Mouse (Mus musculus) testis, adult 2 months (tissue): Measurements from ENCODE around the gene Plekho1. TPM values are rescaled to one million over a fixed set of nuclear protein-coding genes. Genes with fewer than 3 reads are reported as not detected.
A peak's percentile ranks its signal among the peaks of the same experiment; 100 is the strongest.
"Not testable (repeated sequence)": the region's sequence is repeated elsewhere in the genome, so short reads cannot be mapped to it uniquely, and the experiment has no call there.

ENCODE experiments used
- H3K27ac ChIP-seq: fragments of 200-500 bp; 2 replicates; pipeline ENCODE4 v1.5.1; 2012; ENCODE audit warnings: low read depth, low read length; ENCODE audit not compliant: control insufficient read depth, insufficient read depth
- H3K27me3 ChIP-seq: fragments of 200-500 bp; 2 replicates; pipeline ENCODE4 v1.6.1; 2012; ENCODE audit warnings: mild to moderate bottlenecking, low read length, moderate library complexity; ENCODE audit not compliant: control insufficient read depth, insufficient read depth
- H3K36me3 ChIP-seq: fragments of 200-500 bp; 2 replicates; pipeline ENCODE4 v1.6.1; 2012; ENCODE audit warnings: mild to moderate bottlenecking, low read length; ENCODE audit not compliant: control insufficient read depth, insufficient read depth
- H3K4me1 ChIP-seq: fragments of 200-500 bp; 2 replicates; pipeline ENCODE4 v1.6.1; 2012; ENCODE audit warnings: low read length; ENCODE audit not compliant: control insufficient read depth, insufficient read depth
- H3K4me3 ChIP-seq: fragments of 200-500 bp; 2 replicates; pipeline ENCODE4 v1.5.1; 2012; ENCODE audit warnings: low read depth, mild to moderate bottlenecking, low read length, moderate library complexity, mixed read lengths; ENCODE audit not compliant: control insufficient read depth
- CTCF ChIP-seq: fragments of 200-500 bp; IDR thresholded peaks from 2 replicates; pipeline ENCODE4 v1.5.1; 2012; ENCODE audit warnings: low read depth, mild to moderate bottlenecking, inconsistent platforms, low read length, moderate library complexity; ENCODE audit not compliant: control insufficient read depth, insufficient read depth, insufficient replicate concordance
- POLR2A ChIP-seq: fragments of 200-500 bp; IDR thresholded peaks from 2 replicates; pipeline ENCODE4 v1.6.1; 2012; ENCODE audit warnings: low read depth, mild to moderate bottlenecking, inconsistent platforms, low read length, moderate library complexity; ENCODE audit not compliant: control insufficient read depth
- polyA plus RNA-seq: library from polyadenylated mRNA; depleted of rRNA; stranded (reverse); fragments of >200 nt; gene quantifications from 2 replicates; pipeline ENCODE4 v1.2.3, GENCODE M21; 2012; rRNA removed

The Plekho1 gene
- polyA plus RNA-seq = 43.8 and 55.7 TPM in 2 replicates

GRCm38 (mm10) chr3:95995802-95996428 is at the start of gene Plekho1:
Gene Plekho1, minus strand, starts transcription at chr3:95996001.
- H3K27ac ChIP-seq = peak within 1 kb of the TSS; percentile 75
- H3K4me3 ChIP-seq = peak within 1 kb of the TSS; percentile 87
- no peaks in the 10 kb centered on the region for H3K27me3 ChIP-seq
- H3K4me1 ChIP-seq = peaks cover 6% of the 10 kb centered on the region
- no peak for TF ChIP-seq CTCF
- TF ChIP-seq POLR2A = no peak
- no peaks in the 10 kb centered on the region for H3K36me3 ChIP-seq

DNA sequence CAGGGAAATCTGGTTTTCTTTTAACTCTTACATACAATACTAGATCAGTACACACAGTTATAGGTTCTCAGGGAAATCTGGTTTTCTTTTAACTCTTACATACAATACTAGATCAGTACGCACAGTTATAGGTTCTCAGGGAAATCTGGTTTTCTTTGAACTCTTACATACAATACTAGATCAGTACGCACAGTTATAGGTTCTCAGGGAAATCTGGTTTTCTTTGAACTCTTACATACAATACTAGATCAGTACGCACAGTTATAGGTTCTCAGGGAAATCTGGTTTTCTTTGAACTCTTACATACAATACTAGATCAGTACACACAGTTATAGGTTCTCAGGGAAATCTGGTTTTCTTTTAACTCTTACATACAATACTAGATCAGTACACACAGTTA is 48.8 kb upstream of the Plekho1 start:
- not testable (repeated sequence) for H3K4me3 ChIP-seq, H3K36me3 ChIP-seq, H3K27me3 ChIP-seq, H3K4me1 ChIP-seq, H3K27ac ChIP-seq

DNA sequence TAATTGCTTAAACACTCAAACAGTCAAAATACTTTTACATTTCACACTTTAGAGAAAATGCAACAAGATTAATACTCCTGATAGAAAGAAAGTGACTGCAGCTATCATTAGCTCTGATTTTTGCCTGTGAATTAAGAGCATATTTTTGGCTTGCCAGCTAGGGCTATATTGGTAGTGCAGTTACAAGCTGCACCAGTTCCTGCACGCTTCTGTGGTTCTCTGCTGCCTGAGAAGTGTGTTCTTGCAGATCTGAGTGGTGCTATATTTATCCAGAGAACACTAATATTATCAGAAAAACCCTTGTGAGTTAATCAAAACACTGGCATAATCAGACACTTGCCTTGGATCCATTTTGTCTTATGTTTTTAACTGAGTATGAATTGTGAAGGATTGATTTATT is 47.3 kb upstream of the Plekho1 start:
- TF ChIP-seq CTCF = no peak
- TF ChIP-seq POLR2A = no peak
- Histone ChIP-seq H3K27ac (no peak overlapping the region), H3K4me1 (no peaks in the 10 kb centered on the region), H3K27me3 (no peaks in the 10 kb centered on the region), H3K36me3 (no peaks in the 10 kb centered on the region; the same call in 1 of the 2 replicates), H3K4me3 (no peak overlapping the region)

- Histone ChIP-seq H3K27me3 (no peaks in the 10 kb centered on the region), H3K27ac (no peak overlapping the region), H3K36me3 (no peaks in the 10 kb centered on the region; the same call in 1 of the 2 replicates), H3K4me3 (no peak overlapping the region), H3K4me1 (no peaks in the 10 kb centered on the region)
- TF ChIP-seq CTCF (no peak), POLR2A (no peak)
These were observed 45.3 kb upstream of the Plekho1 start for GRCm38 (mm10) chr3:96041079-96041478.

- no peaks in the 10 kb centered on the region for H3K4me1 ChIP-seq
- H3K27me3 ChIP-seq = no peaks in the 10 kb centered on the region
- TF ChIP-seq CTCF (no peak), POLR2A (no peak)
- no peak overlapping the region for H3K27ac ChIP-seq
- H3K36me3 ChIP-seq = no peaks in the 10 kb centered on the region; the same call in 1 of the 2 replicates
- no peak overlapping the region for H3K4me3 ChIP-seq
These were observed 44.8 kb upstream of the Plekho1 start for GRCm38 (mm10) chr3:96040663-96041006.

DNA sequence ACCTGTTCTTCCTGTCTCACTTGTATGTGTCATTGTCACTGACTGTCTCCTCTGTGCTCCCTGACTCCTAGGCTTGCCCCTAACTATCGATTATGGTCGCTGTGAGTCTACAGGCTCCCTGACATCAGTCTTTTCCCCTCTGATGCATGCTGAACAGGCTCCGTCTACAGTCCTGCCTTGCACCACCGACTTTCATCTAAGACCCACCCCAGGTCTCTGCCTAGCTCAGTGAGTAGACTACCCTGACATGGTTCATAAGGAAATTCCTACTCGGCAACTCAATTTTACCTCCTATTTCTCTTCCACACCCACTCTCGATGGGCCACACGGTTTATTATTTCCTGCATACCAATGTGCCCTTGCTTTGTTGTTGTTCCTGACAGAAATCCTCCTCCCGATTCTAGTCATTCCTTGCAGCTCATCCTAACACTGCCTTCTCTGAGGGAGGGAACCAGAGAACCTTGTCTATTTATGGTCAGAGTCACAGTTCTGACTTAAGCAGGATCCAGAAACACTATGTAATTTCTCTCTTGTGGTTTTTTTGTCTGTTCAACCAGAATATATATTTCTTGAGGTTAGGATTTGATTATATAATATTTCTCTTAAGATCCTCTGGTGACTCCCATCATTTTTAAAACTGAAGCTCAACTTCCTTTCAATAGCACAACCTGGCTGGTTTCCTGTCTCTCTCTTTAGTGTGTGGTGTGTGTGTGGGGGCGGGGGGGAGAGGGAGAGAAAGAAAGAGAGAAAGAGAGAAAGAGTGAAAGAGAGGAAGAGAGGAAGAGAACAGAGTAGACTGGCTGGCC is 44.3 kb upstream of the Plekho1 start:
- Histone ChIP-seq H3K27me3 (no peaks in the 10 kb centered on the region), H3K27ac (no peak overlapping the region), H3K4me1 (no peaks in the 10 kb centered on the region), H3K36me3 (no peaks in the 10 kb centered on the region), H3K4me3 (no peak overlapping the region)
- TF ChIP-seq CTCF (no peak), POLR2A (no peak)

GRCm38 (mm10) chr3:96038851-96039250 is 43.0 kb upstream of the Plekho1 start:
- H3K36me3 ChIP-seq = no peaks in the 10 kb centered on the region
- H3K27ac ChIP-seq = no peak overlapping the region
- no peaks in the 10 kb centered on the region for H3K27me3 ChIP-seq
- no peaks in the 10 kb centered on the region for H3K4me1 ChIP-seq
- no peak for TF ChIP-seq POLR2A
- TF ChIP-seq CTCF = no peak
- no peak overlapping the region for H3K4me3 ChIP-seq

GRCm38 (mm10) chr3:96038156-96038555 is 42.4 kb upstream of the Plekho1 start:
- no peak for TF ChIP-seq POLR2A
- TF ChIP-seq CTCF = no peak
- Histone ChIP-seq H3K27ac (no peak overlapping the region), H3K4me1 (no peaks in the 10 kb centered on the region), H3K4me3 (no peak overlapping the region), H3K36me3 (no peaks in the 10 kb centered on the region), H3K27me3 (no peaks in the 10 kb centered on the region)
